Mouse (Mus musculus): ENCODE results near the gene Il22ra2.

DNA sequence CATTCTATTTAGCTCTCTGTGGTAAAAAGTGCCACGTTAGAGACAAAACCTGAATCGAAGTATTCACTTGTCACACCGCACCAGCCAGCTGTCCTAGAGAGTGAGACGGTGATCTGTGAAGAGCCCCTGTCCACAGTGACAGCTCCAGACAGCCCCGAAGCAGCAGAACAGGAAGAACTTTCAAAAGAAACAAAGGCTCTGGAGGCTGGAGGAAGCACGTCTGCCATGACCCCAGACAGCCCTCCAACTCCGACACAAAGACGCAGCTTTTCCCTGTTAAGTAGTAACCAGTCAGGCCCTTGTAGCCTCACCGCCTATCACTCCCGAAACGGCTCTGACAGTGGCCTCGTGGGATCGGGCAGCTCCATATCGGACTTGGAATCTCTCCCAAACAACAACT lies 12.7 kb upstream of the Il22ra2 start:
- no peak for TF ChIP-seq CTCF (IDR thresholded peaks at IDR 0.05; ENCODE audit: extremely low read depth, insufficient read depth, insufficient read length, insufficient replicate concordance)
- no peak for TF ChIP-seq POLR2A (IDR thresholded peaks at IDR 0.05; ENCODE audit: low read depth, low read length)

All from spleen, adult 2 months (tissue).